In the genomic region with DNA sequence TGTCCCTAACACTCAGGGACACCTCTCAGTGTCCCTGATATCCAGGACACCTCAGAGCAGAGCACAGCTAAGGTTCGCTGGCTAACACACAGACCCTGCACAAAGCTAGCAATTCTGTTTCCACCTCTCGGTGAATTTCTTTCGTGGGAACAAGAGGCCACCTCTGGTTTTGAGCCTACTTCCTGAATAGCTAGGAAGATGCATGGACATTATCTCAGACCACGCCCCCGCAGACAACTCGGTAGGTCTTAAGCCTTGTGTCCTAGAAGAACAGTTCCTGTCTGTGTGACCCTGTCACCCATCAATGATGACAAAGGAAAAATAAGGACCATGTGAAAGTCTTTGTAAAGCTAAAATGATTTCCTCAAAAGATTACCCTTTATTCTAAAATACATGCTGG, we compare ENCODE assay signal across 23 mouse cellular contexts. TPM values are rescaled to one million over a fixed set of nuclear protein-coding genes. Genes with fewer than 3 reads are reported as not detected.
A peak's percentile ranks its signal among the peaks of the same experiment; 100 is the strongest.
DNase-seq lines count a peak whose midpoint lies in the region; ATAC-seq lines count a peak whose summit lies in the region.
"Had no signal": no experiment of that assay in that cellular context is flagged by ENCODE, and none has a peak within 500 bp of the region (broad histone marks: within the 10 kb centered on the region; RNA-seq: fewer than 3 reads in every experiment).

No protein-coding gene starts in this region.

- 36% methylated on average over 6 of the region's 6 CpGs for WGBS in heart, embryonic 13.5 days
- WGBS in liver, embryonic 12.5 days (ENCODE audit: insufficient replicate concordance) = 23% methylated on average over 6 of the region's 6 CpGs

- no peaks in the 10 kb centered on the region for H3K27me3 ChIP-seq in heart, embryonic 13.5 days (replicated peaks)
- 0 out of 2 replicates have a peak, but pooled peaks cover 8% of the 10 kb centered on the region for H3K27me3 ChIP-seq in liver, embryonic 12.5 days (replicated peaks)
- H3K27me3 ChIP-seq: embryonic facial prominence, embryonic 15.5 days; liver, embryonic 13.5 days had no signal

- 0 out of 2 replicates have a peak overlapping the region, but pooled peaks have one; percentile 10 for H3K4me2 ChIP-seq in heart, embryonic 13.5 days
- no peak overlapping the region for H3K4me2 ChIP-seq in liver, embryonic 12.5 days
- H3K4me2 ChIP-seq: embryonic facial prominence, embryonic 15.5 days; hindbrain, embryonic 14.5 days; liver, embryonic 13.5 days; lung, embryonic 14.5 days; midbrain, embryonic 11.5 days had no signal

- no peak for DNase-seq in heart, adult 8-10 months (ENCODE audit: low spot score)
- DNase-seq in liver = peak; percentile 32
- peak; percentile 79 for DNase-seq in MEL-GATA-1-ER (ENCODE audit: extremely low read depth, low read depth)
- no peak for DNase-seq in urinary bladder, adult 2 months (ENCODE audit: low spot score)
- no peak for DNase-seq in T-cell, adult 2 months (ENCODE audit: low spot score)
- DNase-seq: adrenal gland, postnatal 25 days; B cell, adult 2 months; cerebellum, adult 11 months; cerebellum, postnatal 14 days; embryo, embryonic 11 days; forebrain, postnatal 0 days; liver, embryonic 13.5 days; lung, embryonic 14.5 days; lung, postnatal 36 days; retina, postnatal 1 day; right cerebral cortex, postnatal 4 days had no signal

- H3K27ac ChIP-seq in heart, embryonic 13.5 days (replicated peaks) = 0 out of 2 replicates have a peak overlapping the region, but pooled peaks have one; percentile 32
- H3K27ac ChIP-seq in liver, embryonic 12.5 days = no peak overlapping the region
- H3K27ac ChIP-seq: embryonic facial prominence, embryonic 15.5 days; hindbrain, embryonic 14.5 days; liver, embryonic 13.5 days had no signal

- H3K9ac ChIP-seq in heart, embryonic 13.5 days = no peak overlapping the region
- no peak overlapping the region for H3K9ac ChIP-seq in liver, embryonic 12.5 days
- H3K9ac ChIP-seq: embryonic facial prominence, embryonic 15.5 days; forebrain, postnatal 0 days; hindbrain, embryonic 14.5 days; liver, embryonic 13.5 days; lung, embryonic 14.5 days had no signal

- H3K4me3 ChIP-seq in heart, embryonic 13.5 days = no peak overlapping the region
- H3K4me3 ChIP-seq in liver, embryonic 12.5 days = no peak overlapping the region
- H3K4me3 ChIP-seq: embryonic facial prominence, embryonic 15.5 days; liver, embryonic 13.5 days had no signal

- ATAC-seq in heart, embryonic 13.5 days (ENCODE audit: extremely low read depth, insufficient number of reproducible peaks, low FRiP score, low TSS enrichment) = no peak
- ATAC-seq in liver, embryonic 12.5 days = no peak
- 0 out of 2 replicates have a peak, but pooled peaks have one; percentile 50 for ATAC-seq in megakaryocyte-erythroid progenitor cell, adult 5-6 weeks (replicated peaks; ENCODE audit: low FRiP score, low TSS enrichment, poor library complexity, severe bottlenecking)
- ATAC-seq: forebrain, postnatal 0 days; Patski had no signal

- peaks cover 21% of the 10 kb centered on the region for H3K4me1 ChIP-seq in heart, embryonic 13.5 days
- peaks cover 6% of the 10 kb centered on the region for H3K4me1 ChIP-seq in liver, embryonic 12.5 days
- H3K4me1 ChIP-seq: embryonic facial prominence, embryonic 15.5 days had no signal

- H3K36me3 ChIP-seq in heart, embryonic 13.5 days = no peaks in the 10 kb centered on the region
- no peaks in the 10 kb centered on the region for H3K36me3 ChIP-seq in liver, embryonic 12.5 days
- H3K36me3 ChIP-seq: embryonic facial prominence, embryonic 15.5 days; liver, embryonic 13.5 days had no signal

- no peaks in the 10 kb centered on the region for H3K9me3 ChIP-seq in heart, embryonic 13.5 days
- no peaks in the 10 kb centered on the region for H3K9me3 ChIP-seq in liver, embryonic 12.5 days (replicated peaks)
- H3K9me3 ChIP-seq: embryonic facial prominence, embryonic 15.5 days; liver, embryonic 13.5 days had no signal

RNA-seq across cellular contexts. Expression of gene Scml4, which starts 54.0 kb away (rescaled TPM):
- polyA plus RNA-seq in heart, embryonic 13.5 days (2015; fragmentation: Nextera tagmentation; extraction: Ambion mirVana) = 0.71 and 1.1 TPM in 2 replicates
- total RNA-seq in heart, adult 8-10 months (2022) = 1 to 10 TPM in 1 of 4 experiments, under 1 TPM in 3; 0.69 to 1.9 (median 0.80) TPM
- 0.15 and 0.28 TPM in 2 replicates for polyA plus RNA-seq in liver, embryonic 12.5 days (2016; fragmentation: Nextera tagmentation; extraction: Ambion mirVana)
- 1.5 and 7.1 TPM in 2 replicates for total RNA-seq in megakaryocyte-erythroid progenitor cell, adult 5-6 weeks (2014; fragmentation: Nextera tagmentation)
- 0.99 and 2.4 TPM in 2 replicates for total RNA-seq in megakaryocyte-erythroid progenitor cell, adult 5-6 weeks (2017)
- polyA plus RNA-seq in urinary bladder, adult 2 months (2012; rRNA removed) = 0.73 and 1.1 TPM in 2 replicates

Comparison
In these comparisons a context has a peak if more than half of its experiments do, and no peak if none do; other contexts are left out.
1. DNase-seq: peak in liver (single experiment) and MEL-GATA-1-ER (single experiment); none in heart, adult 8-10 months (single experiment), urinary bladder, adult 2 months (single experiment) and T-cell, adult 2 months (single experiment).